In genomic region chr8:64826461-64826860, GRCm38 (mm10) we compare ENCODE assay signal across 11 mouse cellular contexts. TPM values are rescaled to one million over a fixed set of nuclear protein-coding genes. Genes with fewer than 3 reads are reported as not detected.
DNase-seq lines count a peak whose midpoint lies in the region; ATAC-seq lines count a peak whose summit lies in the region.
"Had no signal": no experiment of that assay in that cellular context is flagged by ENCODE, and none has a peak within 500 bp of the region (broad histone marks: within the 10 kb centered on the region; RNA-seq: fewer than 3 reads in every experiment).

No protein-coding gene starts in this region.

- H3K4me1 ChIP-seq in heart, embryonic 13.5 days, result peaks cover 15% of the 10 kb centered on the region
- no peaks in the 10 kb centered on the region for H3K4me1 ChIP-seq in intestine, embryonic 15.5 days (replicated peaks)

- intact Hi-C loops in heart, postnatal 25 days (cut with DNase I), result loop anchor here (5.0 kb wide), 1 partner anchor 34 kb away; no protein-coding TSS in a partner anchor

- no peaks in the 10 kb centered on the region for H3K9me3 ChIP-seq in heart, embryonic 13.5 days
- no peaks in the 10 kb centered on the region for H3K9me3 ChIP-seq in intestine, embryonic 15.5 days
- H3K9me3 ChIP-seq: limb, embryonic 10.5 days had no signal

- DNase-seq in heart, postnatal 25 days (ENCODE audit: low spot score), result no peak
- DNase-seq in urinary bladder, adult 18-20 months (ENCODE audit: low spot score in 2 of 2), result peak; percentile 20 to 30
- no peak for DNase-seq in urinary bladder, postnatal 4 days (ENCODE audit: low spot score in 2 of 2)
- no peak for DNase-seq in frontal cortex, postnatal 36 days (ENCODE audit: low spot score in 2 of 2)
- DNase-seq in layer of hippocampus, adult 18-20 months (ENCODE audit: low spot score in 2 of 2), result no peak
- DNase-seq: right cerebral cortex, postnatal 4 days had no signal

- peaks cover 41% of the 10 kb centered on the region for H3K36me3 ChIP-seq in heart, embryonic 13.5 days
- H3K36me3 ChIP-seq in intestine, embryonic 15.5 days, result no peaks in the 10 kb centered on the region

- H3K27me3 ChIP-seq in heart, embryonic 13.5 days (replicated peaks), result no peaks in the 10 kb centered on the region
- no peaks in the 10 kb centered on the region for H3K27me3 ChIP-seq in intestine, embryonic 15.5 days (replicated peaks)

- no peak for ATAC-seq in heart, embryonic 13.5 days (ENCODE audit: extremely low read depth, insufficient number of reproducible peaks, low FRiP score, low TSS enrichment)
- peak; percentile 82 for ATAC-seq in intestine, embryonic 15.5 days
- ATAC-seq in erythroid progenitor cell, adult 5-6 weeks (replicated peaks; ENCODE audit: low FRiP score, poor library complexity, severe bottlenecking), result no peak
- ATAC-seq: hindbrain, embryonic 16.5 days had no signal

- H3K4me2 ChIP-seq in heart, embryonic 13.5 days, result no peak overlapping the region
- H3K4me2 ChIP-seq in intestine, embryonic 15.5 days (replicated peaks), result no peak overlapping the region

- peak overlapping the region; percentile 37 for H3K27ac ChIP-seq in heart, embryonic 13.5 days (replicated peaks)
- H3K27ac ChIP-seq in intestine, embryonic 15.5 days, result no peak overlapping the region
- H3K27ac ChIP-seq: limb, embryonic 10.5 days had no signal

- no peak overlapping the region for H3K9ac ChIP-seq in heart, embryonic 13.5 days
- no peak overlapping the region for H3K9ac ChIP-seq in intestine, embryonic 15.5 days

- H3K4me3 ChIP-seq in heart, embryonic 13.5 days, result no peak overlapping the region
- H3K4me3 ChIP-seq in intestine, embryonic 15.5 days (replicated peaks), result no peak overlapping the region
- H3K4me3 ChIP-seq: limb, embryonic 10.5 days had no signal

- WGBS in heart, embryonic 13.5 days, result 56% methylated on average over 8 of the region's 8 CpGs
- WGBS in intestine, embryonic 15.5 days, result 54% methylated on average over 8 of the region's 8 CpGs

RNA-seq across cellular contexts. Expression of gene Klhl2, which starts 23.4 kb away (rescaled TPM):
- 5.4 and 8.6 TPM in 2 replicates for polyA plus RNA-seq in heart, embryonic 13.5 days (2015; fragmentation: Nextera tagmentation; extraction: Ambion mirVana)
- 10 to 100 TPM; 11.4 to 13.1 TPM for total RNA-seq in heart, postnatal 25 days (2021)
- 19.5 and 21.4 TPM in 2 replicates for polyA plus RNA-seq in intestine, embryonic 15.5 days (2015; fragmentation: Nextera tagmentation; extraction: Ambion mirVana)
- 1.4 and 4.6 TPM in 2 replicates for total RNA-seq in erythroid progenitor cell, adult 5-6 weeks (2015; ENCODE audit: low replicate concordance)
- total RNA-seq in erythroid progenitor cell, adult 5-6 weeks (2017; ENCODE audit: low replicate concordance), result 1.2 and 2.6 TPM in 2 replicates
- 100 to 1,000 TPM; 324 to 340 TPM for total RNA-seq in layer of hippocampus, adult 18-20 months (2021)

Comparison
In these comparisons a context has a peak if more than half of its experiments do, and no peak if none do; other contexts are left out.
1. DNase-seq: peak in urinary bladder, adult 18-20 months (2 of 2); none in heart, postnatal 25 days (single experiment), urinary bladder, postnatal 4 days (0 of 2), frontal cortex, postnatal 36 days (0 of 2) and layer of hippocampus, adult 18-20 months (0 of 2).
2. RNA of gene Klhl2, which starts 23.4 kb away (total RNA-seq): 324 to 340 TPM in layer of hippocampus, adult 18-20 months; 11.4 to 13.1 TPM in heart, postnatal 25 days and 1.2 to 4.6 TPM in erythroid progenitor cell, adult 5-6 weeks; every median in the first group is over 10 times any median in the second.